Mouse (Mus musculus): ENCODE measurements around the gene Ddit4.
A peak's percentile ranks its signal among the peaks of the same experiment; 100 is the strongest.

The Ddit4 gene

GRCm38 (mm10) chr10:59972534-59972933 is 20.9 kb upstream of the Ddit4 start:
- no peak for DNase-seq (ENCODE audit: low read depth, low spot score)

GRCm38 (mm10) chr10:59971813-59972212 is 20.2 kb upstream of the Ddit4 start:
- no peak for DNase-seq (ENCODE audit: low read depth, low spot score)

GRCm38 (mm10) chr10:59970450-59971062 is 18.9 kb upstream of the Ddit4 start:
- no peak for DNase-seq (ENCODE audit: low read depth, low spot score)

GRCm38 (mm10) chr10:59969821-59970449 is 18.3 kb upstream of the Ddit4 start:
- no peak for DNase-seq (ENCODE audit: low read depth, low spot score)

- DNase-seq (ENCODE audit: low read depth, low spot score), result no peak
Observed at GRCm38 (mm10) chr10:59967309-59967942, 15.8 kb upstream of the Ddit4 start.

- no peak for DNase-seq (ENCODE audit: low read depth, low spot score)
Observed at GRCm38 (mm10) chr10:59966743-59967142, 15.1 kb upstream of the Ddit4 start.

GRCm38 (mm10) chr10:59965788-59966187 is 14.2 kb upstream of the Ddit4 start:
- DNase-seq (ENCODE audit: low read depth, low spot score), result no peak

GRCm38 (mm10) chr10:59965362-59965695 is 13.7 kb upstream of the Ddit4 start:
- DNase-seq (ENCODE audit: low read depth, low spot score), result no peak

- DNase-seq (ENCODE audit: low read depth, low spot score), result no peak
Observed at GRCm38 (mm10) chr10:59964504-59965361, 13.1 kb upstream of the Ddit4 start.

- no peak for DNase-seq (ENCODE audit: low read depth, low spot score)
Observed at GRCm38 (mm10) chr10:59963609-59964008, 12.0 kb upstream of the Ddit4 start.

GRCm38 (mm10) chr10:59959517-59959916 is 7.9 kb upstream of the Ddit4 start:
- no peak for DNase-seq (ENCODE audit: low read depth, low spot score)

- DNase-seq (ENCODE audit: low read depth, low spot score), result no peak
Observed at GRCm38 (mm10) chr10:59958458-59958857, 6.8 kb upstream of the Ddit4 start.

- no peak for DNase-seq (ENCODE audit: low read depth, low spot score)
Observed at GRCm38 (mm10) chr10:59957171-59958149, 5.8 kb upstream of the Ddit4 start.

GRCm38 (mm10) chr10:59956681-59957080 is 5.0 kb upstream of the Ddit4 start:
- DNase-seq (ENCODE audit: low read depth, low spot score), result no peak

GRCm38 (mm10) chr10:59953564-59954039 is 2.0 kb upstream of the Ddit4 start:
- DNase-seq (ENCODE audit: low read depth, low spot score), result peak; percentile 54

- DNase-seq (ENCODE audit: low read depth, low spot score), result peak; percentile 71
Observed at GRCm38 (mm10) chr10:59952781-59953563, 1.3 kb upstream of the Ddit4 start.

GRCm38 (mm10) chr10:59952152-59952780 is 632 bp upstream of the Ddit4 start:
- DNase-seq (ENCODE audit: low read depth, low spot score), result peak; percentile 60

GRCm38 (mm10) chr10:59950716-59951191 is 880 bp downstream of the Ddit4 start:
- DNase-seq (ENCODE audit: low read depth, low spot score), result peak; percentile 72
